Mouse (Mus musculus) c-Kit-positive CD71-negative TER-119-negative erythroid progenitor cells, embryonic 14.5 days (primary cell): ENCODE data around the gene Ryr1.

Experiments
- DNase-seq: peaks from one replicate; pipeline ENCODE4 v3.0.0-alpha.2; 2013; ENCODE audit warnings: low read depth

Ryr1 gene

GRCm38 (mm10) chr7:28960354-28961046 is 164.5 kb downstream of the Ryr1 start:
- no peak for DNase-seq

- no peak for DNase-seq
These were observed 165.4 kb downstream of the Ryr1 start for GRCm38 (mm10) chr7:28959505-28960045.

GRCm38 (mm10) chr7:28958770-28959169 is 166.2 kb downstream of the Ryr1 start:
- no peak for DNase-seq

- no peak for DNase-seq
These were observed 166.8 kb downstream of the Ryr1 start for GRCm38 (mm10) chr7:28957997-28958725.

- DNase-seq: no peak
These were observed 167.7 kb downstream of the Ryr1 start for GRCm38 (mm10) chr7:28957286-28957685.

- no peak for DNase-seq
These were observed 168.7 kb downstream of the Ryr1 start for GRCm38 (mm10) chr7:28956270-28956669.

GRCm38 (mm10) chr7:28955295-28955897 is 169.6 kb downstream of the Ryr1 start:
- DNase-seq: no peak

GRCm38 (mm10) chr7:28954773-28955172 is 170.2 kb downstream of the Ryr1 start:
- DNase-seq: no peak

GRCm38 (mm10) chr7:28953476-28954376 is 171.3 kb downstream of the Ryr1 start:
- no peak for DNase-seq
